Mouse (Mus musculus): ENCODE results near the gene Ccdc43. TPM values are rescaled to one million over a fixed set of nuclear protein-coding genes. Genes with fewer than 3 reads are reported as not detected.
"Not testable (repeated sequence)": the region's sequence is repeated elsewhere in the genome, so short reads cannot be mapped to it uniquely, and the experiment has no call there.

Ccdc43 gene
- total RNA-seq (2021) = 10 to 100 TPM; 24.0 to 30.1 TPM
- long read RNA-seq, experiment 1, transcript Ccdc43-204 (4 exons, 989 nt) = minor isoform, 6 of 41 reads
- long read RNA-seq, experiment 1, transcript Ccdc43-202 (4 exons, 407 nt) = minor isoform, 8 of 41 reads
- long read RNA-seq, experiment 1, transcript Ccdc43-201 (5 exons, 2,366 nt) = major isoform, 27 of 41 reads
- long read RNA-seq, experiment 1, partial matches to known transcripts = 0 of 41 reads
- long read RNA-seq, experiment 1, other reads (novel, unspliced or antisense) = 0 of 41 reads
- long read RNA-seq, experiment 2, transcript Ccdc43-204 (4 exons, 989 nt) = minor isoform, 6 of 39 reads
- long read RNA-seq, experiment 2, transcript Ccdc43-201 (5 exons, 2,366 nt) = major isoform, 31 of 39 reads
- long read RNA-seq, experiment 2, partial matches to known transcripts = 0 of 39 reads
- long read RNA-seq, experiment 2, other reads (novel, unspliced or antisense) = 0 of 39 reads

DNA sequence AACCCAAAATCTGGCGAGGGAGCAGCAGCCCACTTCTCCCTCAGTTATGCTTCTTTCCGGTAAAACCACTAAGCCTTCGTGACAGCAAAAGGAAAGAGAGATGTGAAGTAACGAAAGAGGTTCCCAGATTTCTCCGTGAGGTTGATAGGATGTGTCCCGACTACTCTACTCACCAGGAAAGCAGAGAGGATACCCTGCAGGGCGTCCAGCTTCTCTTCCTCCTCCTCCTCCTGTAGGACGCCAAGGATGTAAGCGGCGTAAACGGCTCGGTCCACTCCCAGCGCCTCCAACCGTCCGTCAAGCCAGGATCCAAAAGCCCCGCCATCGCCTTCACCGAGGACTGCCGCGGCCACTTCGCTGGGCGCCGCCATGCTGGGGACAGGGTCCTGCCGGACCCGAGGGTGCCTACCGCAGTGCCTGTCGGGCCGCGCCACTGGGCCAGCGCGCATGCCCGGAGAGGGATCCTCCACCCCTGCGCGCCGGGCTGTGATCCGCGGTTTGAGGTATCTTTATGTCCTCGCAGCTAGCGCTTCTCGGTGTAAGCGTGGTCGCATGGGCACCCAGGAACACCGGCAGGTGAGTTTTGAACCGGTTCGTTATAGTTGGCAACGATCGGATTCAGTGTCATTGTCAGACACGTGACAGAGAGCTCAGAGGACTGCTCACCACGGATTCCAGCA, at the start of gene Ccdc43:
Ccdc43 (minus strand) TSS at position 445 of the 680 bp plus-strand sequence.
- intact Hi-C loops (cut with DNase I) = no loop called here
- peak; percentile 81 to 85 for DNase-seq (ENCODE audit: low spot score in 2 of 2)

DNA sequence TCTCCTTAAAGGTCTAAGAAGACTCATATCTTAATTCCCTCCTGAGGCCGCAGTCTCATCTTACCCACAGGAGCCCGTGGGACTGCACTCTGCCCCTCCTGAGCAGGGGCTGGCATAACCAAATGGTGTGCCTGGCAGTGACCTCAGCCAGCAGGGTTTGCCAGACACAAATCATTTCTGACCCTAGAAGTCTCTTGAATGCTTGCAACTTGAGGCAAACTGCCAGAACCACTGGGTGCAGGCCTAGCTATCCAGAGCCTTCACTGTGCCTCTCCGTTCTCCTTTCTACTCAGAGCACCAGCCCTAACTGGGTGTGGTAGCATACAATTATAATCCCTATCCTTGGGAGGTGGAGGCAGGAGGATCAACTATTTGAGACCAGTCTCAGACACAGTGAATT, 47.2 kb upstream of the Ccdc43 start:
- intact Hi-C loops (cut with DNase I) = no loop called here
- no peak for DNase-seq (ENCODE audit: low spot score in 2 of 2)

DNA sequence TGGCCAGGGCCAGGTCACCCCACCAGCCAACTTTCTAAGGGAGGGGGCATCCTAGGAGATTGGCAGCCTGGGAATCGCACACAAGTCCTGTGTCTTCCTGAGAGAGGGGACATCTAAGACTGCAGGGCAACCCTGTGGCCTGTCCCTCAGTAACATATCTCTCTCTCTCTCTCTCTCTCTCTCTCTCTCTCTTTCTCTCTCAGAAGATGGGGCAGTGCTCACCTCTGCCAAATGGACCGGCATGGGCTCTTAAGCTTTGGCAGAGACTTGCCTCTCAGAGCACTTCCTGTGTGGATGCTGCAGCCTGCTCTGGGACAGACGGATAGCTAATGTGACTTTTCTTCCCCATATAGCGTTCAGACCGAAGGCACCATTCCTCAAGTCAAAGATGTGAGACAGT, 45.3 kb upstream of the Ccdc43 start:
- intact Hi-C loops (cut with DNase I) = no loop called here

GRCm38 (mm10) chr11:102742066-102742465, 44.5 kb upstream of the Ccdc43 start:
- intact Hi-C loops (cut with DNase I) = no loop called here

More for the DNA sequence above, 45.3 kb upstream of the Ccdc43 start:
- no peak for DNase-seq (ENCODE audit: low spot score in 2 of 2)

DNA sequence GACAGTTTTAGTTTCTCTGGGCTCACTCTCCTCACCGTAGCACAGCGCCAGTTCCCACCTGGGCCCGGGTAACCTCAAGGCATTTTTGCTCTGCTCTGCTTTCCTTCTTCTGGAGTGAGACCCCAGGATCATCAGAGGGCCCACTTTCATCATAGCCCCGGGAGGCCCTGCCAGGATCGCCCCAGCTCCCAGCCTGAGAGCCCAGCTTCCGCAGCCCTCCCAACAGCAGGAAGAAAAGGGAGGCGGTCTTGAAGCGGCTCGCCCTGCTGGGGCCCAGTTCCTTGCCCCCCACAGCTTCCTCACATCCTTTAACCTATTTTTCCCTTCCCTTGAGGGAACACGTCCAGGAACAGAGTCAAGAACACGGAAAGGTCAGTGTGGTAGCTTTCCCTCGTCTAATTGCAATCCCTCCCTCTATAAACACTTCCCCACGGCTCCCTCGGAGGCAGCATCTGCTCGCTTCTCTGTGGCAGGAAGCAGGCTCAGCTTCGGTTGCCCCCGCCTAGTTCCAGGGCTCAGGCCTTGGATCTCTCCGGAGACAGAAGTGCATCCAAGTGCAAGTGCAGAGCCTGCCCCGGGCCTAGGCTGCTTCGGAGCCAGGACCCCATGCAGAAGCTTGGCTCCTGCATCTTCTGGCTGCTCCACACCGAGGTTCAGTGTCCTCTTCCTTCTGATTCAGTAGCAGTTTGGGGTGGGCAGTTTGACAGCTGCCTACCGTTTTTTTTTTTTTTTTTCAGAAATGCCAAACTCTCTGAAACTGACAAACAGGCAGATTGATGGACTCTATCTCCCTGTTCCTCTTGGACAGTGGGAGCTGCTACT, 43.8 kb upstream of the Ccdc43 start:
- intact Hi-C loops (cut with DNase I) = loop anchor here (1.0 kb wide), 1 partner anchor 33 kb away; no protein-coding TSS in a partner anchor
- peak in 1 of 2 experiments; percentile 32 for DNase-seq (ENCODE audit: low spot score in 2 of 2)

More at GRCm38 (mm10) chr11:102742066-102742465, 44.5 kb upstream of the Ccdc43 start:
- no peak for DNase-seq (ENCODE audit: low spot score in 2 of 2)

GRCm38 (mm10) chr11:102740634-102741033, 43.1 kb upstream of the Ccdc43 start:
- no peak for DNase-seq (ENCODE audit: low spot score in 2 of 2)
- intact Hi-C loops (cut with DNase I) = loop anchor here (1.0 kb wide), 1 partner anchor 34 kb away; no protein-coding TSS in a partner anchor

GRCm38 (mm10) chr11:102739278-102739966, 41.8 kb upstream of the Ccdc43 start:
- peak; percentile 84 to 92 for DNase-seq (ENCODE audit: low spot score in 2 of 2)
- intact Hi-C loops (cut with DNase I) = no loop called here

DNA sequence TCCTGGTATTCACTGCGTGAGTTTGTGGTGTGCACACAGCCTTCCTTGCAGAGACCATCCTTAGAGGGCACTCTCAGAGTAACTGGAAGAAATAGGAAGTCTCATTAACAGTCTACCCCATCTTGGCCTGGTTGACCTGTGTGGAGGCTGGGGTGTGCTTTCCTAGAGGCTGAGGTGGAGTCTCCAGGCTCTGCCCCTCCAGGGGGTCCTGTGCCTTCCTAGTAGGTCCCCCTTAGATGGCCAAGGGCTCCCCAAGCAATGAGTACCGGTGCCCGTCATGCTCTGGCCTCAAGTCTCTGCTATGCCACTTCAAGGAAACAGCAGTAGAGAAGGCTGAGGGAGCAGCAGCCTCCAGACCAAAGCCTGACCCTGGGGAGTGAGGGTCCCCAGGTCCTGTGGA, 40.5 kb upstream of the Ccdc43 start:
- intact Hi-C loops (cut with DNase I) = no loop called here
- DNase-seq (ENCODE audit: low spot score in 2 of 2) = no peak

DNA sequence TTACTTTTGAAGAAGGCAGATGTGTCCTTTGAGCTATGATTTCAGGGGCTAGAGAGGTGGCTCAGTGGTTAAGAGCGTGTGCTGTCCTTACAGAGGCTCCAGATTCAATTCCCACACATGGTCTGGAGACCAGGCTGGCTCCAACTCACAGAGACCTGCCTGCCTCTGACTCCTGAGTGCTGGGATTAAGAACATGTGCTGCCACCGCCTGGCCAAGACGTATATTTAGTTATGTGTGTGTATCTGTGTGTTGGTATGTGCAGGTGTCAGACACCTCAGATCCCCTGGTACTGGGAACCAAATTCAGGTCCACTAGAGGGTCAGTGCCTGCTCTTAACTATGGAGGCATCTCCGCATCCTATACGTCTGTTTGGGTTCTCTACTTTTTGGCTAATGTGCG, 37.4 kb upstream of the Ccdc43 start:
- DNase-seq (ENCODE audit: low spot score in 2 of 2) = no peak
- intact Hi-C loops (cut with DNase I) = no loop called here

GRCm38 (mm10) chr11:102733146-102733545, 35.6 kb upstream of the Ccdc43 start:
- intact Hi-C loops (cut with DNase I) = no loop called here

GRCm38 (mm10) chr11:102731366-102731765, 33.8 kb upstream of the Ccdc43 start:
- no peak for DNase-seq (ENCODE audit: low spot score in 2 of 2)
- intact Hi-C loops (cut with DNase I) = no loop called here

More at GRCm38 (mm10) chr11:102733146-102733545, 35.6 kb upstream of the Ccdc43 start:
- DNase-seq (ENCODE audit: low spot score in 2 of 2) = no peak

- no peak for DNase-seq (ENCODE audit: low spot score in 2 of 2)
- intact Hi-C loops (cut with DNase I) = no loop called here
These were observed 32.3 kb upstream of the Ccdc43 start for GRCm38 (mm10) chr11:102729835-102730234.

GRCm38 (mm10) chr11:102728614-102729013, 31.0 kb upstream of the Ccdc43 start:
- intact Hi-C loops (cut with DNase I) = no loop called here
- peak; percentile 43 to 84 for DNase-seq (ENCODE audit: low spot score in 2 of 2)

- DNase-seq (ENCODE audit: low spot score in 2 of 2) = peak in 1 of 2 experiments; percentile 61
- intact Hi-C loops (cut with DNase I) = no loop called here
These were observed 28.0 kb upstream of the Ccdc43 start for GRCm38 (mm10) chr11:102725574-102725973.

GRCm38 (mm10) chr11:102716135-102716534, 18.6 kb upstream of the Ccdc43 start:
- peak; percentile 30 to 44 for DNase-seq (ENCODE audit: low spot score in 2 of 2)
- intact Hi-C loops (cut with DNase I) = no loop called here

GRCm38 (mm10) chr11:102714578-102714977, 17.0 kb upstream of the Ccdc43 start:
- DNase-seq (ENCODE audit: low spot score in 2 of 2); intact Hi-C loops (cut with DNase I): not testable (repeated sequence)

DNA sequence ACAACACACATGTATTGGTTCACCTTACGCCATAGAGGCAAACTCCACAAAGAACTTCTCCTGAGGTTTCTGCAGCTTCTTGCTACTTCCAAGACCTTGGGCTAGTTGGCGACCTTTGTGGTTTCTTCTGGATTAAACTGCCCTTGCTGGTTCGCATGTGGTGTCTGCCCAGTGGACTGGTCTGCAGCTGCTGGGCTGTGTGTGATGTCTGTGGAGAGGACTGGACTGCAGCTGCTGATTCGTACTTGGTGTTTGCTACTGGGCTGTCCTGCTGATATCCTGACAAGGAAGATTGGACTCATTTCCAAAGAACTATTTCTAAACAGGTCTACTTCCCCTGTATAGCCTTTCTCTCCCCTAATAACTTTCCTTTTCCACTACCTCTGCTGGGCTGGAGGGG, 14.8 kb upstream of the Ccdc43 start:
- intact Hi-C loops (cut with DNase I) = no loop called here
- no peak for DNase-seq (ENCODE audit: low spot score in 2 of 2)

DNA sequence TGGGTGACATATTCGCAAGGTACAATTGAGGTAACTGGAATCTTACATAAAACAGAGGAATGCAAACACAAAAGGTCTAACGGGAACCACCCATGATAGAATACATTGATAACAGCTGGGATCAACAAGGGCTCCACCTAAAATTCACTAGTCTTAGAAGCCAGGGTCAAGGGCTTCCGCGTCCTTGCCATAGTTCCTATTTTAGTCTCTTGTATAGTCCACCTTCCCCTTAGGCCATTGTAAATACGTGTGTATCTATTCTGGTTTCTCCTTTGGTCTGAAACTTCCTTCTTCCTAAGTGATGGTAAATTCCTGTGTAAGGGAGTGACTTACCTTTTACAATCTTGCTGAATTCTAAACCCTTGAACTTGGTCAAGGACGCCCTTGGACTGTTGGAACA, 4.6 kb upstream of the Ccdc43 start:
- intact Hi-C loops (cut with DNase I); DNase-seq (ENCODE audit: low spot score in 2 of 2): not testable (repeated sequence)

DNA sequence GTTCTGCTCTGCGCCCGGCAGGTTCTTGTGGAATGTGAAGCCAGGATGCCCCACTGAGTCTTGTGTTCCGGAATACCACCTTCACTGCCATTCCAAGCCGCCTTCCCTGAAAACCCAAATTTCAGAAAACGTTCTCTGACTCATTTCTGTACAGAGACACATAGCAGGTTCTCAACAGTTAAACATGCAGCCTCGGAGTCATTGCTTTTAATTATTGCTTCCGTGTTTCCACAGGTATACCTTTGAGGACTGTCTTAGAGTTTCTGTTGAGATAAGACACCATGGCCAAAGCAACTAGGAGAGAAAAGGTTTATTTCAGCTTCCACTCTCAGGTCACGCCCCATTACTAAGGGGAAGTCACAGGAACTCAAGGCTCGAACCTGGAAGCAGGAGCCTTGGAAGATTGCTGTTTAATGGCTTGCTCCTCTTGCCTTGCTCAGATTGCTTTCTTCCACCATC, 465 bp upstream of the Ccdc43 start:
- intact Hi-C loops (cut with DNase I) = no loop called here
- DNase-seq (ENCODE audit: low spot score in 2 of 2) = no peak
